Mouse (Mus musculus) midbrain, embryonic 14.5 days (tissue): ENCODE results near the gene Barx2. TPM values are rescaled to one million over a fixed set of nuclear protein-coding genes. Genes with fewer than 3 reads are reported as not detected.

Experiments used
- ATAC-seq: fragments of 200-750 bp; cut with Nextera tagmentation; 2 replicates; pipeline ENCODE4 v1.8.0; 2017; ENCODE audit warnings: moderate number of reproducible peaks, moderate library complexity; ENCODE audit not compliant: low FRiP score, low TSS enrichment
- DNase-seq: peaks from one replicate; pipeline ENCODE4 v3.0.0-alpha.2; 2015
- H3K27ac ChIP-seq: fragments of 300-500 bp; sonication (generic); replicated peaks from 2 replicates; pipeline ENCODE4 v1.5.1; 2014; ENCODE audit warnings: mild to moderate bottlenecking, low read depth, low read length, moderate library complexity
- H3K27me3 ChIP-seq: fragments of 300-500 bp; sonication (generic); 2 replicates; pipeline ENCODE4 v1.6.1; 2014; ENCODE audit warnings: low read length, control low read depth, mixed read lengths; ENCODE audit not compliant: control insufficient read depth, insufficient read depth
- H3K36me3 ChIP-seq: fragments of 300-500 bp; sonication (generic); 2 replicates; pipeline ENCODE4 v1.6.1; 2014; ENCODE audit warnings: low read length, control low read depth; ENCODE audit not compliant: control insufficient read depth, insufficient read depth
- H3K4me1 ChIP-seq: fragments of 300-500 bp; sonication (generic); 2 replicates; pipeline ENCODE4 v1.6.1; 2014; ENCODE audit warnings: mild to moderate bottlenecking, antibody characterized with exemption, low read length, control low read depth; ENCODE audit not compliant: control insufficient read depth, insufficient read depth
- H3K4me2 ChIP-seq: fragments of 300-500 bp; sonication (generic); 2 replicates; pipeline ENCODE4 v1.6.1; 2014; ENCODE audit warnings: mild to moderate bottlenecking, low read length, moderate library complexity
- H3K4me3 ChIP-seq: fragments of 300-500 bp; sonication (generic); replicated peaks from 2 replicates; pipeline ENCODE4 v1.5.1; 2014; ENCODE audit warnings: low read depth, low read length
- H3K9ac ChIP-seq: fragments of 300-500 bp; sonication (generic); replicated peaks from 2 replicates; pipeline ENCODE4 v1.6.1; 2014; ENCODE audit warnings: mild to moderate bottlenecking, low read length, moderate library complexity
- H3K9me3 ChIP-seq: fragments of 300-500 bp; sonication (generic); 2 replicates; pipeline ENCODE4 v1.6.1; 2016; ENCODE audit warnings: low read length, control low read depth, mixed read lengths; ENCODE audit not compliant: control insufficient read depth
- WGBS: fragments of 180-500 bp; shearing (Covaris S2); extraction: QIAGEN DNeasy Blood & Tissue Kit; methylation state at CpG from one replicate; pipeline ENCODE4 v1.1.7; 2014; 5-methylcytosine and 5-hydroxymethylcytosine counted together
- polyA plus RNA-seq: library from polyadenylated mRNA; unstranded; fragments of >200 nt; fragmentation: Nextera tagmentation; extraction: Ambion mirVana; gene quantifications from 2 replicates; pipeline ENCODE4 v1.2.1, GENCODE M21; 2014

Barx2 gene
- polyA plus RNA-seq, 1 experiment from 2014 or later = 0.11 TPM

DNA sequence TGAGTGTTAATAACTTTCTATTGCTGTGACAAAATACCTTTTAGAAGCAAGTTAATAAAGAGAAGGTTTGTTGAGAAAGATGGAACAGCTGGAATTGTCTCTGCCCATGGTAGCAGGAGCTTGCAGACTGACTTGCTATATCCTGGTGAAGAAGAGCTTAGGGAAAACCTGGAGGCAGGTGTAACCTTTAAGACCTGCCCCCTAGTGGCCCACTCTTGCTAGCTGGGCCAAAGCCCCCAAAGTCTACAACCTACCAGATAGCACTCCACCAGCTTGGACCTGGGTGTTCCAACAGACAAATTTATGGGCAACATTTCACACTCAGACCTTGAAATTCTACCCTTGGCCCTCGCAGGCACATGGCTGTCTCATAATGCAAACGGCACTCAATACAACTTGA, 104.5 kb downstream of the Barx2 start:
- Histone ChIP-seq H3K36me3 (no peaks in the 10 kb centered on the region), H3K4me2 (no peak overlapping the region), H3K4me1 (no peaks in the 10 kb centered on the region), H3K4me3 (no peak overlapping the region), H3K9ac (no peak overlapping the region), H3K27me3 (no peaks in the 10 kb centered on the region), H3K27ac (no peak overlapping the region), H3K9me3 (no peaks in the 10 kb centered on the region)
- ATAC-seq (no peak), DNase-seq (no peak)
- 76% methylated on average over 2 of the region's 2 CpGs for WGBS

DNA sequence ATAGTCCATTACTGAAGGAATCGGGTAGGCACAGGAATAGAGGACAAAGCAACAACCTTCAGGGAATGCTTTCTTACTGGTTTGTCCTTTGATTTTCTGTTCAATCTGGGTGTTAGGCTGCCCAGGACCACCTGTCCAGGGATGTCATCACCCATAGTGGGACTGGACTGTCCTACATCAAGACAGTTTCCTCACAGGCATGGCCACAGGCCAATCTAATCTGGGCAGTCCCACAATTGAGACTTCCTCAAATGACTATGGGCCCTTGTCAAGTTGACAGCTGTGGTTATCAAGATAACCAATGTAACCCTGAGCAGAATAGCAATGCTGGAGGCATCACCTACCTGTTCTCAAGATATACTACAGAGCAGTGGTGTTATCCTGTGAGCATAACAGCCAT, 110.6 kb downstream of the Barx2 start:
- H3K4me3 ChIP-seq = no peak overlapping the region
- 97% methylated on average over 1 of the region's 1 CpGs for WGBS
- H3K27me3 ChIP-seq = no peaks in the 10 kb centered on the region
- no peaks in the 10 kb centered on the region for H3K36me3 ChIP-seq
- H3K27ac ChIP-seq = no peak overlapping the region
- no peaks in the 10 kb centered on the region for H3K9me3 ChIP-seq
- H3K9ac ChIP-seq = no peak overlapping the region
- DNase-seq (no peak), ATAC-seq (no peak)
- H3K4me1 ChIP-seq = no peaks in the 10 kb centered on the region
- no peak overlapping the region for H3K4me2 ChIP-seq

Other genes with a start within 250 kb of the Barx2 start
- 18.0 and 19.7 TPM in 2 replicates for gene Arhgap32, start 202.7 kb upstream of the Barx2 start, polyA plus RNA-seq